Mouse (Mus musculus) spleen, postnatal 4 days (tissue): ENCODE data around the gene Nek9.
A peak's percentile ranks its signal among the peaks of the same experiment; 100 is the strongest.

Experiments used
- DNase-seq, 2 experiments: peaks; one replicate each; pipeline ENCODE4 v3.0.0; 2022; ENCODE audit warnings: low spot score in 2 of 2

The Nek9 gene

DNA sequence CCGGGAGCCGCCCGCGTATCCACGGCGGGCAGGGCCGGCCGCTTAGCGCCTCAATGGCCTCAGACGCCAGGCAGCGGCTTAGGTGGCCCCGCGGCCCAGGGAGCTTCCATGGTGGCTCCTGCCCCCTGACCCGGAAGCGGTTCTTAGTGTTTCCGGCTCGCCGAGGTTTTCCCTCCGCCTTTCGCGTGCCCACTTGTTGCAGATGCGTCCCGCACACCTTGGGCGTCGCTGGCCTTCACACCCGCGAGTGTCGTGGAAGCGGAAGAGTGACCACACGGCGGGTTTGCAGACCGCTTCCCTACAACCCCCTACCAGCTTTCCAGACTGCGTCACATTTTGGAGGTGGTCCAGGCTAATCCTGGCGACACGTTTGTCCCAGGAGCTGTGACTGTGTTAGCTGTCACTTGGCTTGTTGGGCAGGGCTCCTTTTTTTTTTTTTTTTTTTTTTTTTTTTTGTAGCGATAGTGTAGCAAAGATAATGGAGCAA, at the start of gene Nek9:
Gene Nek9 (minus strand): TSS at position 120 of the 487 bp plus-strand sequence.
- peak; percentile 90 to 96 for DNase-seq

DNA sequence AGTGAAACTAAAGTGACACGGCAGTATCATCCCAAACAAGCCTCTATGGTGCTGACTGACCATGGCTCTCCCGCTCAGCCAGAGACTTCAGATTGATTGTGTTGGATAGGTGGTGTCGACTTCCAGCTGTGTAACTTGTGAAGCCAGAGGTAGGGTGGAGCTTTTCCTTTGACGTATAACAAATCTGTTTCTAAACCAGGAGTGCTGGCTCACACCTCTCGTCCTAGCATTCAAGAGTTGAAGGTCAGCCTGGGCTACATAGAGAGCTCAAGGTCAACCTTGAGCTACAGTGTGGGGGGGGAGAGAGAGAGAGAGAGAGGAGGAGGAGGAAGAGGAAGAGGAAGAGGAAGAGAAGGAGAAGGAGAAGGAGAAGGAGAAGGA, 46.8 kb upstream of the Nek9 start:
- DNase-seq, result no peak

DNA sequence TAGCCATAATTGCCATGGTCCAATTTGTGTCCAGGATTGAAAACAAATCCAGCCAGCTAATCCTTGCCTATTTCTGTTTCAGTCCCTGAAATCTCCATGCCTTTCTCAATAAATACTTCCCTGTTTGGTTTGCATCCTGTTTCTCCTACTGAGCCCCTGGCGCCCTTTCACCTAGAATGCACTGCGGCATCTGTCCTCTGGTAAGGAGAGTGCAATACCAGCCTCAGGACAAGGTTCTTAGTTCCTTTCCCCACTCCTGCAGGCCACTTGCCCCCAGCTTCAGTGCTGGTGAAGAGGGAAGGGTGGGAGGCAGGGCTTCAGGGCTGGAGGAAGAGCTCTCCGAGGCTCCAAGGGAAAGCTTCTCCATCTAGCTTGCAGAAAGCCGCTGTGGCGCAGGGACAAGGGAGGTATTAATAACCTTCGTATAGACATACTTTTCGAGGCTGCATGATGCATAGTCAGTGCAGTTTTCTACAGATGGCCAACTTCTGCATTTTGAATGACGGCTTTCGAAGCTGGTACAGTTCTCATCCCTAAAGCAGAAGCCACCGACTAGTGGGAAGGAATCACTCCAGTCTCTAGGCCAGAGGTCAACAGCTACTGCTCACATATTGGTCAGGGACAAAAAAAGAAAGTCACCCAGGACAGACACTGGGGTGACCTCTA, 46.3 kb upstream of the Nek9 start:
- DNase-seq, result no peak

DNA sequence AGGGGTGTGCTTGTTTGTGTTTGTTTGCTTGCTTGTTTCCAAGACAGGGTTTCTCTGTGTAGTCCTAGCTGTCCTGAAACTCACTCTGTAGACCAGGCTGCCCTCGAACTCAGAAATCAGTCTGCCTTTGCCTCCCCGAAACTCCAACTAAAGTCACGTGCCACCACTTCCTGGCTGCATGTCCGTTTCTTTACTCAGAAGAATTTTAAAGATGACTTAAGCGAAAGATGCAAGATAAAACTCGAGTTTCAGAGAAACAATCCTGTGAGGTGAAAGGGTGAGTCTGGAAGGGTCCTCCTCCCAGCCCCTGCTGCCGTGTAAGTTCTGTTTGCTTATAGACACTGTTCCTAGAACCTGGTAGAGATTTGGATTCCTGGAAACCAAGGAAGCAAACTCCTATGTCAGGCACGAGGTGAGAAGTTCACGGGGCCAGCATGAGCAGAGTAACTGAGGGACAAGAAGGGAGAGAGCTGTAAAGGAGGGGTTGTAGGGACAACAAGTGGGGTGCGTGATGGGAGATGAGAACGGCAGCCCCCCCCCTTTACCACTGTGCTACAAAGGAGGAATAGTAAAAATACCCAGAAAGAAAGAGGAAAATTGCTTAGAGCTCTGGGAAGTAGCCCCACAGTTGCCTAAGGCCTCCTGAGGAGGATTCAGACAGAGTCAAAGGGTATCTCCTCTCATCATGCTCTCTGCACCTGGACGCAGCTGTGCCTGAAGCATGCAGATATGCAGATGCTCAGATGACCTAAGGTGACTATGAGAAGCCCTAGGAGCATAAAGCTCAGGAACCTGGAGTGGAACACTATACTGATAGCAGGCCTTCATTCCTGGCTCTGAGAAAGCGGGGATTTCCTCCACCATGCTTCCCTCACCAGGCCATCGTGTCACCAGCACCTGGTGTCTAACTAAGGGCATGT, 43.9 kb upstream of the Nek9 start:
- no peak for DNase-seq

DNA sequence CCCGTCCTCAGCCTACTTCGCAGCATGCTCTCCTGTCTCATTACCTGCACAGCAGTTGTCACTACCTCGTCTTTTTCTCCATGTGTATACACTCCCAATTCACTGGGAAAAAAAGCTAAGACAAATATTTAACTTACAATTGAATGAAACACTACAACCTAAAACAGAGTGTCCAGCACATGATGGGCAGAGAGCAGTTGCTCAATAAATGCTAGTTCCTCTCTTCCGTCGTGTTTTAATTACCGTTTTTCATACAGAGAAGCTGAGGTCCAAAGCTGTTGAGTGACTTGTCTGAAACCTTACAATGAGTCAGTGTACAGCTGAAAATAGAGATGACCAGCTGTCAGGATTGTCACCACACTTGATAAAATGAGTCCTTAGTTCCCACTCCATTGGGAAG, 42.4 kb upstream of the Nek9 start:
- no peak for DNase-seq

DNA sequence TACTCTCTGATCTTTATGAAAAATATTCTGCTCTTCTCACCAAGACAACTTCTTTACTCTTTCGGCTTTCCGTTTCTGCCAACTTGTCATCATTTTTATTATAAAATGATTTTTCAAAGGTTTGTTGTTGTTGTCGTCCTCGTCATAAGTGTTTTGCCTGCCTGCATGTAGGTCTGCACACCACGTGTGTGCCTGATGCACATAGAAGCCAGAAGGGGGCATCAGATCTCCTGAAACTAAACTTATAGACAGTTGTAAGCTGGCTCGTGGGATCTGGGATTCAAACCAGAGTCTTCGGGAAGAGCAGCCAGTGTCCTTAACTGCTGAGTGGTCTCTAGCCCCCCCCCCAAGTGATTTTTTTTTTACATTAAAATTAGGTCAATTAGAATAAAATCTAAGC, 41.8 kb upstream of the Nek9 start:
- no peak for DNase-seq

DNA sequence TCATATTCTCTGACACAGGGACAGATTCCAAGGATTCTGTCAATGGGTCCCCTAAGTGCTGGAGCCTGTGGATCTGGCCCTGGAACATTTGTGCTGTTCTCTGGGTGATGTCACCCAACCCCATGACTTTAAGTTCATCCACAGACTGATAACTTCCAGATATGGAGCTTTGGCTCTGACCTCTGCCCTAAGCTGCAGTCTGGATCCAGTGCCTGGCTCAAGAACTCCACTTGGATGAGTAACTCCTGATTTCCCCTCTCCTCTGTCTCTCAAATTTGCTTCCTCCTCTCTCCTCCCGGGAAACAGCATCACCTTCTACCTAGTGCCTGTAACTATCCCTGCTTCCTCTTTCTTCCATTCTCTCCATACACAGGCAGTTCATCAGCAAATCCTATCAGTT, 41.1 kb upstream of the Nek9 start:
- DNase-seq, result no peak

DNA sequence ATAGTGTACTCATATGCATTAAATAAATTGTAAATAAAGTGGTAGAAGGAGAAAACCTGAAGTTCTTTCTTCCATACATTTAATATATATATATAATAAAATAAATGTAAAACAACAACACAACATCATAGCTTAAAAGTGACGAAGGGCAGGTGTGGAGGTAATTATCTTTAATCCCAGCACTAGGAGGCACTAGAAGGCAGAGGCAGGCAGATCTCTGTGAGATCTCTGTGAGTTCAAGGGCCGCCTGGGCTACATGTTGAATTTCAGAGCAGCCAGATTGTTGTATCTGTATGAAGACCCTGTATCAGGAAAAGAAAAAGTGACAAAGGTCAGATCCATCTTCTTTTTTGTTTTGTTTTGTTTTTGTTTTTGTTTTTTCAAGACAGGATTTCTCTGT, 39.1 kb upstream of the Nek9 start:
- DNase-seq, result no peak

DNA sequence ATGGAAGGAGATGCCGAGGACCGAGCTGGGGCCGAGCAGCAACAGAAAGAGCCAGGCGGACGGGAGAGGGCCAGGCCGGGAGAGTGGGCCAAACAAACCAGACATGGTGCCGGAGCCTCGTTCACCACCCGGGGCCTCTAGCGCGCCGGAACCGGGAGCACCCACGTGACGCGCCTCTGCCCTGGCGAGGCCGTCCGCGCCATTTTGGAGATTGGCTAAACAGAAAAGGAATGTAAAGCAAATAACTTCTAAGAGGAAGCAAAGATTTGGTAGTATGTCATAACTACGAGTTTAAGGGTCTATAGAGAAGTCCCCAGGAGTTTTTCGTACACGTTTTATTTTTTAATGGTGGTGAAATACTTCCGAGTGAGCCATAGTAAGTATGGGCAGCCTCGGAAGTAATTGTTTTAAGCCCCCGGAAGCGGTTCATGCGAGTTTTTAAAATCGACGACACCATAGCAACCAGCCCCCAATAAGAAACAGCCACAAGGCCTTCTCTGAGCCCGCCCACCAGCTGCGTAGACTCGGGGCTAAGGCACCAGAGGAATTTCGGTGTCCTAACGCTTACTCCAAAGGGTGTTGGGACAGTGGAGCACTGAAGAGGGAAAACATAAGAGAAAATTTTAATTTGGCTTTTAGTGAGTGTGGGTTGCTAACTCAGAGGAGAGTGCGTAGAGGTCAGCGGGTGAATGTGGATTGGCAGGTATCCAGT, 35.6 kb upstream of the Nek9 start, which contains the start of gene Tmed10:
Gene Tmed10 (minus strand): TSS at position 287 of the 712 bp plus-strand sequence.
- DNase-seq, result peak; percentile 84 to 92

DNA sequence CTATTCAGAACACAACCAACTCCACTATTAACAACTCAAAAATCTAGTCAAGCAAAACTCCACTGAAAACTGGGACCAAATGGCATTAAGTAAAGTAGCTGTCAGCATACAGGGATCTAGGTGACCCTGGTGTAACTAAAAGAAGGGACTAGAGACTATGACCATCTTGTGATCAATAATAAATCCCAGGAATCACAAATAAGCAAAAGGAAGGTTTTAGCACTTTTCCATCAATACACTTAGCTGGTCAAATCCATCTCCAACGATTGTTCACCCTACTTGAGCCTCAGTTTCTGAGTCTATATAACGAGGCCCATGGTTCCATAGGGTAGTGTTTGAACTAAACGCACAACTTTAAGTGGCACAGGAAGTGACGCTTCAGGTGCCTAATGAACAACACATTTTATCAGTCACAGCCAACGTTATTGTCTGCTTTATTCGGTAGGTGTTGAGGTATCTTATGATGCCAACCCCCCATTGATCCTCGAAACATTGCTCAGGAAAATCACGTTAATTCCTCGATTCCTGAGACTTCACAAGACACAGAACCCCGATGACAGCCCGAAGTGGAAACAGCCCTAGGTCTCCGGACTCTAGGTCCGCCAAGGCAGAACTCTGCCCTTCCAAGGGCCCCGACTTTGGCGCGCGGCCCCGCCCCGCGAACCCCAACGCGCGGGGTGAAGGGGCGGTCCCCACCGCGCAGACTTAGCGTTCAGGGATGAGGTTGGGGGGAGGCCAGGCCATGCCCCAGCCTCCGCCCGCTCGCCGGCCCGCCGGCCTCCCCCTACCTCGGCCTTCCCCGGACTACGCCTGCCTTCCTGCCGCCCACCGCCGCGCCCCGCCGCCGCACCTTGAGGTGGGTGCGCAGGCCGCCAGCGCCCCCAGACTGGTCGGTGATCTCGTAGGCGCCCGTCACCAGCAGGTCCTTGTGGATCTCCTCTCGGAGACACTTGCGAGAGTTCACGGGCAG, 34.7 kb upstream of the Nek9 start:
- DNase-seq, result peak; percentile 81 to 89

DNA sequence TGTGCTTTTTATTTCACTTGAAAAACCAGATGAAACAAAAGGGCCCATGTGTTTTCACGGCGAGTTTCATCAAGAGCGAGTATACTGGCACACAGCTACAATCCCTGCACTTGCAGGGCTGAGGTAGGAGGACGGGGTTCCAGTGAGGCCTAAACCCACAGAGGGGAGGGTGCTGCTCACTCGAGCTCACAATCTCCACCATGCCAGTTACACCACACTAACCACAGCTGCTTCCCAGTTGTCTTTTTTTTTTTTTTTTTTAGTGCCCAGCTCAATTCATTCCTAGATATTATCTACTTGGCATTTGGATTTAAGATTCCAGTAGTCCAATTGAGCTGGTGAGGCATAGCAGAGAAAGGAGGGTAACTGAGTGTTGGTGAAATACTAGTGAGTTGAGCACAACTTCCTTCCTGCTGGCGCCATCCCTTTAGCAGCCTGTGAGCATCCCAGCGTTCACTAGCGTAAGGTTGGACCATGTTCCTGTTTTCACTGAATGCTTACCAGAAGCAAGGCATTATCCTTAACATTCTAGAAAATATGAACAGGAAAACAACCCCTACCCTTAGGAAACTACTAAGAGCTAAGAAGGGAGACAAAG, 33.0 kb upstream of the Nek9 start:
- DNase-seq, result no peak

DNA sequence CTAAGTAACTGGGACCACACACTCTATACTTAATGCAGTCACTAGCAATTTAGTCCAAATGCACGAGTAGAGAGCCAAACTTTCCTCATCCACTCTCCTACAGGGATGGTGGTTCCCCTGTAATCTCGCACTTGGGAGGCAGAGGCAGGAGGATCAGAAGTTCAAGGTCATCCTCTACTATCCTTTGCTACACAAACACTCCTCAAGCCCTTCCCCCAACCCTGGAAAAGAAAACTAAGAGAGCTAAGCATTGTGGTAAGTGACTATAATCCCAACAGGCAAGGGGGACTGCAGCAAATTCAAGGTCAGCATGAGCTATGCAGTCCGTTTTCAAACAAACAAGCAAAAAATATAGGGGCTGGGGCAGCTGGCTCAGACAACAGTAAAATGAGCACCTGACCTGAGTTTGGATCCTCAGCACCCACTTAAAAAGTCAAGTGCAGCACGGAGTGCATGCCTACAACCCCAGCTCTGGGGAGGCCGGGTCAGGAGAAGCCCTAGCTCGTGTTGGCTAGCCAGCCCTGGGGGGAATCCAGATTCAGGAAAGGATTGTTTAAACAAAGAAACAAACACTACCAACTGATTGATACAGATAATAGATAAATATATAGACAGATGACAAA, 29.4 kb upstream of the Nek9 start:
- DNase-seq, result no peak

DNA sequence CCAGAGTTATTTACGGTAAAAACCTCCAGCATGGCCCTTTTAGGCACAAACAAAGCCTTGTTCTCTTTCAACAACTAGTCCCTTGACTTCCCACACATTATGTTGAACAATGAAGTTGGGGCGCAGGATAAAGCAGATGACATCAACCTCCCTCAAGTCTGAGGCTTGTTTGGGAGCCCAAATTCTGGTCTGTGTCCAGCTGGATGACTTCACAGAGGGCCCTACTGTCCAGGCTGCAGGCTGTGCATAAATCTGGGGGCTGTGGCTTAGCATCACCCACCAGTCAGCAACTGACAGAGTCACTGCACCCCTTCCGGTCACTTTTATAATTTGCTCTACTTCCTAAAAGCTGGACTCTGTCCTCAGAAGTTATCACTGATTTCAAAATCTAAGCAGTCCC, 27.1 kb upstream of the Nek9 start:
- DNase-seq, result no peak

DNA sequence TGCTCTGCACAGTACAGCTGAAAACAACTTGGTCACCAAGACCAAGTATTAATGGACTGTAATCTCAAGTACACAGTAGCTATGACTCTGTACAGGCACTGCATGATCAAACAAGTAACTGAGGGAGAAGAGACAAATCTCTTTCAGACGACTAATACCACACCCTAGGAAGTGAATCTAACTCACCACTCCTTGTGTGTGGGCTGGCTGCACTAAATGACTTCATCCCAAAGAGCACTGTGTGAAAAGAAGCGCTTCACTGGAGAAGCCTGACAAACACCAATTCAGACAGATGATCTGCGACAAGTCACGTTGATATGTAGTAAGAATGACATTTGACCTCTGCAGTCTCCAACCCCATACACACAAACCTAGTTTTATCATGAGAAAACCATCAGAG, 23.3 kb upstream of the Nek9 start:
- no peak for DNase-seq

DNA sequence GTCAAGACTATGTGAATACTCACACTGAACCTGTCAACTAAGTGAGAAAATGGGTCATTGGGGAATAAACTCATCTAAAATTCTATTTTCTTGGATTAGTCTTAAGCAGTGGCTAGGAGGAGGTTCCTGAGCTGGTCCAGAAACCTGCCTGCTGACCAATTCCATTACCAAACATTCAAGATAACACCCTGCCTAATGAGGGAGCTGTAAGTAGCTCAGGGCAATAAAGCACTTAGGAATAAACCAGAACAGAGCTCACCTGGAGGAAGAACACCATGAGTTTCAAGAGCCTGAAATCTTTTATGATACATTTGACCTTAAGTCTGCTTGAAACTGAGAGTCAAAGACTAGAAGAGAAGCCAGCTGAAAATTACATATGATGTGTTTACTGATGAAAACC, 22.4 kb upstream of the Nek9 start:
- DNase-seq, result no peak

DNA sequence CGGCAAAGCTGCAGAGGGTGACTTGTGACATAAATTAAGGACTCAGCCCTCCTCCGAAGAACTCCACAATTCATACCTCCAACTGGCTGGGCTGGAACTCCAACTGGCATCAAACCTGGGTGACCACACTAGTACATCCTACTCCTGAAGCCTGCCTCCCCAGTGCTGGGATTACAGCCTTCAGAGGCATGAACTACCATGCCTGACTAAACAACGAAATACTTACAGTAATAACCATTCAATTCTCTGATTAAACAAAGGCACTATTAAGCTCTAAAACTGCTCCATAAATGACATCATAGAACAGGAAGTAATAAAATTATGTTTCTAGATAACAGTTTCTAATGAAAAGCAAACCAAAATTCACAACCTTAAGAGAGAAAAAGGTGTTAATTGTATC, 22.0 kb upstream of the Nek9 start:
- no peak for DNase-seq

DNA sequence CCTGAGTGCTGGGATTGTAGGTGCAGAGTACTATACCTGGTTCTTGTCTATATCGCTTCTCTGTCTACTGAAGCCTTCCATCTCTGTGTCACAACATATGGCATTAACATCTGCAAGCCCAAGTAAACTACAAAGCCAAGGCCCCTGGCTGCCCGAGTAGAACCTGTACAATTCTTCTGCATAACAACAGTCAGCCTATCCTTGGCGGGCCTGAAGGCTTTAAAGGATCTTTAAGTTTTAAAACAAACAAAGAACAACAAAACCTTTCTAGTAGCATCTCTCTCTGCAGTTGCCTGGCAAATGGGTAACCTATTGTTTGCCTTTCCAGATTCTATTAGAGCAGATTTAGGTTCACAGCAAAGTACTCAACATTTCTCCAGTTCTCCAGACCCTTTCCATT, 14.9 kb upstream of the Nek9 start:
- no peak for DNase-seq

DNA sequence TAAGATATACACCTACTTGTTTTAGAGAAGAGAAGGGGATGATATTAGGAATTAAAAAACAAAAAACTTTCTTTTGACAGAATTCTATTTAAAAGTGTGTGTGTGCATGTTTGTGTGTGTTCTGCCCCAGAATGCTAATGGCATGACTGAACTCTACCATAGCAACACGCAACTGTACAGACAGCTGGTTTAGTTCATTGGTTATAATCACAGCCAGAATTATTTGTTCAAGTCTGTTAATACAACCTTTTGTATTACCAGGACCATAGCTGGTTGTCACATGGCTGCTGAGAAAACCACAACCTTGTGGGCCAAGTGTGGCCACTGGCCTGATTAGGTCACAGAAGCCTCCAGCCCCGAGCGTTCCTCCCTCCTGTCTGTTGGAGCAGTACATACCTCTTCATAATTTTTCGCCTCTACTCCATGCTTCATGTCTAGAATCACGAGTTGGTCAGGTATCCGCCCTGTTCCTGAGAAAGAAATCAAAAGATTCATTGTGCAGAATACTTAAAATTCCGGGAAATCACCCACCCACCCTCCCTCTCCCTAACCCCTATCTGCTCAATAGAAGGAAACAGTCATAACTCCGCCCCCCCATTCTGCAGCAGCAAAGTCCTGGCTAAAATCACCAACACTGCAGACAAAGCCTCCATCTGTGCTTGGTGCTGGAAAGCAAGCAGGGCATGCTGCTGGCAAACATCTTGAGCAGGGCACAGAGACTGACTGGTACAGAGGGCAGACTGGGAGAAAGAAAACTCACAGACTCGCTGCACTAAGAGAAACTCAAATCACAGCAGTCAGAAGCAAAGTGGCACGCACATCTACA, 11.5 kb upstream of the Nek9 start:
- no peak for DNase-seq

DNA sequence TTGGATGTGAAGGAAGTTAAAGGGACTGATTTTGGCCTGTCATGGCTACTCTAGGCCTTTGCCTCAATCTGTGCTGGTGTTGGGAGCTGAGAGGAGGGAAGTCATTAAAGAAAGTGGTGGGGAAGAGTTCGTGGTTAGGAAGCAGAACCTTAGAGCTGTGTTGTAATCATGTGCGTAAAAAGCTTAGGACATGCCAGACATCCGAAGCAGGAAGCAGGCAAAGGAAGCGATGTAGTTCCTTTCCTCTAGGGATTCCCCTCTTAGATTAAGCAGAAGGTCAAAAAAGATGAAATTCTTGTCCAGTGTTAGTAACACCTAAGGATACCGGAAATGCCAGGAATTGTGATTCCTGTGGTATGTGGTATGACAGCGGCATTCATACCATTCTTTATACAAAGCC, 9.2 kb upstream of the Nek9 start:
- no peak for DNase-seq
